Mouse (Mus musculus) T-helper 1 cell (primary cell): Measurements from ENCODE around the gene Tmem87a.

Experiments used
- in situ Hi-C: fragments of 300-600 bp; cut with MboI, MseI; formaldehyde crosslinking; loops from one replicate; pipeline ENCODE4 v1.15.1; 2025; ENCODE audit warnings: high pct_unique_total_duplicates

Gene Tmem87a

DNA sequence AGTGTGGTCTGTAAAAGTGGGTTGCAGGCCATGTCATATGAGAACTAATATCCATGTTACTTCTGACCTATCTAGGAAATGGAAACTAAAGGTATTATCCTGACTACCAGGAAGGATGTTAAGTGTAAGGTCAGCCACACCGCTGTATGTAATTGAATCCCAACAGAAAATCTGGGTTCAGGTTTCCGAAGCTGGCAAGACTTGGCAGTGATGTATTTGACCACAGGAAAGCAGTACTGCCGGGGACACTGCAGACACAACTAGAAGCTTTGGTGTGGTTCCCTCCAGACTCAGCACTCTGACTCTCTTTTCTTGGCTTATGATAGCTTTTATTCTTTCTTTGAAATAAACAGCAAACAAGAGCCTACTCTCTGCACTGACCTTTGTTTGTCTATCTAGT lies 37.4 kb downstream of the Tmem87a start:
- in situ Hi-C loops = no loop called here

DNA sequence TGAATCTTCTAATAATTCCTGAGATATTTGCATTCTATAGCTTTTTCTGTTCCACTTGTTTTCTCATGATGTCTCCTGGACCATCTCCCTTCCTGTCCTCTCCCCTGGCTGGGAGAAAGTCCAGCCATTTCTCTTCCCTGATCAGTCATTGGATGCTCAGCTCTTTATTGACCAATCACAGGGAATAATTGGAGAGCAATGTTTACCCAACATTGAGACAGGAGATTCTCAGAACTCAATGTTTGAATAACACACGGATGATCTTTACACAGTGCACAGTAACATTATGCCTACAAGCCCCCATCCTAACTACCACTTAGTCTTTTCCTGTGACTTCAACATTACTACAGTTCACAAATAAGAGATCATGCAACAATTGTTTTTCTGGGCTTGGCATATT lies 43.5 kb downstream of the Tmem87a start:
- in situ Hi-C loops = no loop called here

DNA sequence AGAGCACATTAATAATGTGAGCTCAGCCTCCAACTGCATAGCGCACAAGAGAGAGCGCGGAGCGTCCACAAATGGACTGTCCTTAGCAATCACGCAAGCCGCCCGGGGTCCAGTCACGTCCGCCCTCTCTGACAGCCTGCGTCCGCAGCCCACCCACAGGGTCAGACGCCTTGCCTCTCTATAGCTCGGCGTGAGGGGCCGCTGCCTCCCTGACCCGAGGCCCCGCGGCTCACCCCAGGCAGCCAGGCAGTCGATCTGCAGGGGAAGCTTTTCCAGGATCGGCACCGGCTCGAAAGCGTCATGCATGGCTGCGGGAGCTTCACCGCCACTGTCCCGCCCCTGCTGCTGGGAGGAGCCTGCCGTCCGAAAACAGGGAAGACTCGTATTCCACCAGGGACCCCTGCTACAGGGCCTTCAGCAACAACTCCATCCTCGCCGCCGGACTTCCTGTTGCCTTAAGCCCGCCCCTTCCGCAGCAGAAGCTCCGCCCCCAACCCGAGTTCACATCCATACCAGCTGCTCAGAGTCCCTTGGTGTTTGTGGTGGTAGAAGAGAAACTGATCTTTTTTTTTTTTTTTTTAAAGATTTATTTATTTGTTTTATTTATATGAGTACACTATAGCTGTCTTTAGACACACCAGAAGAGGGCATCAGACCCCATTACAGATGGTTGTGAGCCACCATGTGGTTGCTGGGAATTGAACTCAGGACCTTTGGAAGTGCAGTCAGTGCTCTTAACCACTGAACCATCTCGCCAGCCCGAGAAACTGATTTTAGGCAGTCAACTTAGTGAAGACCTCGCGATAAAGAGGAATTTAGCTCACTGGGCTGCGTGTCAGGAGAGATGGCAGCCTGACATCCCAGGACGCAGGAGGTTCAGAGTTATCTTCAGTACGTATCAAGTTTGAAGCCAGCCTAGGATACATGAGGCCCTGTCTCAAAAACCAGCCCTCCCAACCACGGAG lies 50.9 kb downstream of the Tmem87a start, which contains the start of gene Vps39:
Gene Vps39, minus strand, starts transcription at position 456 of the 965 bp plus-strand sequence.
- in situ Hi-C loops = no loop called here

DNA sequence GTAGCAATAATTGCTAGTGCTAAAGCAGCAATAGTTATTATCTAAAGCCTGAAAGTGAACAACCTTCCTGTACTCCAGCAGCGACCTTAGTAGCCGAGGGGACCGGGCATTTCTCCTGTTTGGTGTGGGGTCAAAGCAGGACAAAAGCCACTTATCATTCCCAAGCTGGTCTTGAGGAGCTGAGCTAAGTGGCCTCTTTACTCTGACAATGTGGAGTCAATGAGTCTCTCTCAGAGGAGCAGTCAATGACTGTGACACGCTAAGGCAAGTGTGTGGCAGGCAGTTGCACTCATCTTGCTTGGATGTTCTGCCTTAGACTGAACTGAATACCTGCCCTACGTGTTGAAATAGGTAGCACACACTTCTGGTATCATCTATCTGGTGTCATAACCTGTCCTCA lies 52.6 kb downstream of the Tmem87a start:
- in situ Hi-C loops = no loop called here

DNA sequence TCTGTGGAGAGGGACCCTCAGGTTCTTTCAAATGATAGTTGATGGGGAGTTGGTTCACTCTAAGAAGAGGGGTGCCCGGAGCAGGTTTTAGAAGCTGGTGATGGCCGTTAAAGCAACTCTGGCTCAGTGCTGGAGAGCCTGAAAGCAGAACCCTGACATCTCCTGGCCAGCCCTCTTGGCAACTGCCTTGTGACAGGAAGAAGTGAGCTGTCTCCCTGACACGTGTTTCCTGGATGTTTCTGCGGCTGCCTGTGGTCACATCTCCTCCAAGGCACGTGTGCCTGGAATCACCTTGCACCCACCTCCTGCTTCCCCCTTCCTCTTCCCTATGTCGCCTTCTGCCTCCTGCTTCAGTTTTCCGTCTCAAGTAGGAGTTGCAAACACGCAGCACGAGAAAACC lies 55.8 kb downstream of the Tmem87a start:
- in situ Hi-C loops = loop anchor here (25.0 kb wide), 1 partner anchor 1211 kb away; no protein-coding TSS in a partner anchor

DNA sequence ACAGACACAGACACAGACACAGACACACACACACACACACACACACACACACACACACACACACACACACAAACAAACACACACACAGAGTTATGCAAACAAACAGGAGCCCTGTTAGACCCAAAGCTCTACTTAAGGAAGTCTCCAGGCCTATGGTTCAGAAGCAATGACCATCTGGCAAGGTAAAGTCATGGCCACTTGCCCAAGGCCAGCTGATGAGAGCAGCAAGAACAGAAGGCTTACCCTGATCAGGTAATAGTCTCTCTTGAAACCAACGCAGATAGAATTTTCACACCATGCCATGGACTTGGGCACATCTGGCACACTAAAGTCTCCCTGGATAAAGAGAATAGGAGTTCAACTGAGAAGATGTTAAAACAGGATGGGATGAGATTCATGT lies 62.2 kb downstream of the Tmem87a start:
- in situ Hi-C loops = loop anchor here (25.0 kb wide), 1 partner anchor 1204 kb away; no protein-coding TSS in a partner anchor

DNA sequence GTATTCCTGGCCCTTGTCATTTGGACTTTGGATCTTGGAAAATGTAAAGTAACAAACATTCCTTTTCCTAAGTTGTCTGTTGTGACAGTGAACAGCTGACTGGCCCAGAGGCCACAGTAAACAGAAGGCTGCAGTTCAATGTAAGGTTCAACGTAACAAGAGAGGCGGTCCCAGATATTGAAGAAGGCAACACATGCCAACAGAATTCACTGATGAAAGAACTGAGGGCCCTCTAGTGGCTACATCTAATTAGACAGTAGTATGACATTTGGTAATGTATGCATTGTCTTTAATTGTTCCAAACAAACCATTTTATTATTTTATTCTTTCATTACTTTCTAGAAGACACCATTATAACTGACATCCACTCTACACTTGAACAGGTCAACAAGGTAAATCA lies 66.0 kb downstream of the Tmem87a start:
- in situ Hi-C loops = loop anchor here (25.0 kb wide), 1 partner anchor 1201 kb away; no protein-coding TSS in a partner anchor

DNA sequence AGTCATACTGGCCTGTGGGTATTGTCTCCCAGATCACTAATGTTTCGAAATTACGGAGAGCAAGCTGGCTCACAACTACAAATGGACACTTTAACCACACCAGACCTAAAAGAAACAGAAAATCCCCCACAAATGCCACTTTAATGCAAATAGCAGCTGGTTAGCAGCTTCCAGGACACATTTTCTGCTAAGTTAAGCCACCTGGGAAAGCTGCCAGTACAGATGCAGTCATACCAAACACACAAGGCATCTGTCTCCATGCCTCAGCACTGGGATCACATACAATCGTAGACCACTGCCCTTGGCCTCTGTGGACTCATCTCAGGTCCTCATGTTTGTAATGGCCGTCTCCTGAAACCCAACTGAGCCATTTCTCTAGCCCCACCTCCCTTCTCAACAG lies 72.3 kb downstream of the Tmem87a start:
- in situ Hi-C loops = loop anchor here (25.0 kb wide), 1 partner anchor 1194 kb away; no protein-coding TSS in a partner anchor

DNA sequence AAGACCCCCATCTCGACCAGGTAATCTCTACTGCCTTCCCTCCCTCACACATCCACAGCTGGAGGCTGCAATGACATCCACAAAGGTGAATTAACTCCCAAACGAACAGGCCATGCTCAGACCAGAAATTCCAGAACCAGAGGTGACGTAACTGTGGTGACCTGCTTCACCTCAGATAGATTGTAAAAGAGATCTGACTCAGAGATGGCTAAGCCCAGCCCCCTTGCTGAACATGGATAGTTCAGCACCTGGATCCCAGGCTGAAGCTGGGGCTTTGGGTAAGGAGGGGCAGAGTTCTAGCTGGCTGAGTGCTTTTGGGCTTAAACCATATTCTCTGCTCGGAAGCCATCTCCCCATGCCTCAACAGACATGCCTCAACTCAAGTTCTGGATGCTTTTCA lies 88.8 kb downstream of the Tmem87a start:
- in situ Hi-C loops = no loop called here

DNA sequence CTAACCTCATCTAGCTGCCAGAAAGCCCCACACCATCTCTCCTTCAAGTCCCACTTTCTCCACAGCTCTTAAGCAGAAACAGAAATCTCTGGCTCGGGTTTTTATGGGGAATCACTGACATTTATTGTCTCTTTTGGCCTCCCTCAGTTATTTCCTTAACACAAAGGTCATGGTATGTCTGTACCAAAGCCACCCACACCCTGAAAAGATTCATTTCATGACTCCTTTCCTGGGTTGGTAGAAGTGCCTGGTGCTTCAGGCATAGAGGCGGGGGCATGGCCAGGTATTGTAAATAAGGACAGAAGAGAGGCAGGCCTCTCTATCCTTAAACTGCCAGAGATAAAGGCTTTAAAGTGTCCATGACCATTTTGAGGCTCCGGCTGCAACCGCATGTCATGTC lies 89.4 kb downstream of the Tmem87a start:
- in situ Hi-C loops = no loop called here

DNA sequence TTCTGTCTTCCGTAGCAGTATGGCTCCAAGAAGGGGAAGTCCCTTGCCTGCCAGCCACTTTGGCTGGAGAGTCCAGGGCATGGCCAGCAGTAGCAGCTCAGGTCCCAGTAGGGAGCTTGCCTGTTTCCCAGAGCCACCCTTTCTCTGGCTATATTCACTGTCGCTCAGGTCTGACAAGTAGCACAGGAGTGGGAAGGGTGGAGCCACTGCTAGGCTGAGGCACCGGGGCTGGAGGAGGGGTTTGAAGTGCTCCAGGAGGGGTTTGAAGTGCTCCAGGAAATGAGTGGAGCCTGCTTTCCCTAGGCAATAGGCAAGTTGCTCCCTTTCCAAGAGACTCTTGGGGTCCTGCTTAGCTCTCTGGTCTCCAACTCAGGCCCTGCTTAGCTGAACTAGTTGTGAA lies 89.9 kb downstream of the Tmem87a start, which contains the start of gene Pla2g4f:
Gene Pla2g4f, minus strand, starts transcription at position 190 of the 400 bp plus-strand sequence.
- in situ Hi-C loops = no loop called here

DNA sequence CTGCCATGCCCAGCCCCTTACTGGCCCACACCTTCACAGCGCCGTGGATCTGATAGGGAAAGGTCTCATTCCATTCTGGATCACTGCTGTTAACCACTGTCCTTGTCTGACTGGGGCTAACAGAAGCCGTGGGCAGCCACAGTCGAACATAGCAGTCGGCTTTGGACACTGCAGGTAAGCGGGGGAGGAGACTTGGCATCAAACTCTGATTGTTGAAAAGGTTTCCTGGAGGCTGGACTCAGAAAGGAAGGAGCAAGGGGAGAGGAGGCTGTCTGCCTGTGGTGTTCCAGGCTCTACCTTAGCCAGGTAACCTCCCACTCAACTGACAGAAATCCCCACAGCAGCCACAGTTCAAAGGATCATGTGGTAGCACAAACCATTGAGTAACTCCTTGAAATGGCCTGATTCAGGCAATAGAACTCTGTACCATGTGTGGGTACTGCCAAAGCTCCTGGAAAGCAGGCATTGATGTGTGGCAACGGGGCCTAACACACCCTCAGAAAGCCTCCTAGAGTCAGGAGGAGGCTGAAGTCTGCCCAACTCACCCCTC lies 91.6 kb downstream of the Tmem87a start:
- in situ Hi-C loops = no loop called here
